Mouse (Mus musculus) left cerebral cortex, adult 11 months (tissue): ENCODE measurements around the gene Rps3.
A peak's percentile ranks its signal among the peaks of the same experiment; 100 is the strongest.
"Not testable (repeated sequence)": the region's sequence is repeated elsewhere in the genome, so short reads cannot be mapped to it uniquely, and the experiment has no call there.

Source experiments
- DNase-seq: peaks from one replicate; pipeline ENCODE4 v3.0.0; 2022; ENCODE audit warnings: low spot score

Gene Rps3

DNA sequence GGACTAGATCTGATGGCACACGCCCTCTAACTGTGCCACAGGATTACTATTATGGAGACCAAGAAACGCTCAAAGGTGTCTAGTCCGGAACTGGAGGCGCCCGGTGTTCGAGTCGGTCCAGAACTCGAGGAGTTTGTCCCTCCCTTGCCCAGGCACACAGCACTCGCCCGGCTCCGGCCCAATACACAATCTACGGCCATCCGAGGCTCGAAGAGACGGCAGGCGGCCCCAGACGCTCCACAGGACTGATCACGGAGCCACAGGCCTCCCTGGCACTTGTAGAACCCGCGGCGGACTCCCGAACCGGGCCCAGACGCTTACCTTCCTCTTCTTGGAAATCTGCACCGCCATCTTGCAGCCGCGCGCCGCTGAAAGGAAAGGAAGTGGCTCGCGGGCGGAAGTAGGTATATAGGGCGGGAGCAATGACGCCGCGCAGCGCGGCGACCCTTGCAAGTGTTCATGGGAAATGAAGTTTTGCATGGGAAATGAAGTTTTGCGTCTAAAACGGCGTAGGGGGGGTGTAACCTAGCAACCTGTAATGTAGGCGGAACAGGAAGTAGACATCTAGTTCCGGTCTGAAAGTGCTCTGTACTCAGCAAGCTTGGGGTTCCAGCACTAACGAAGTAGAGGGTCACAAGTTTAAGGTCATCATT lies at the start of gene Rps3:
Gene Rps3 (minus strand): TSS at position 468 of the 653 bp plus-strand sequence.
- peak; percentile 95 for DNase-seq

DNA sequence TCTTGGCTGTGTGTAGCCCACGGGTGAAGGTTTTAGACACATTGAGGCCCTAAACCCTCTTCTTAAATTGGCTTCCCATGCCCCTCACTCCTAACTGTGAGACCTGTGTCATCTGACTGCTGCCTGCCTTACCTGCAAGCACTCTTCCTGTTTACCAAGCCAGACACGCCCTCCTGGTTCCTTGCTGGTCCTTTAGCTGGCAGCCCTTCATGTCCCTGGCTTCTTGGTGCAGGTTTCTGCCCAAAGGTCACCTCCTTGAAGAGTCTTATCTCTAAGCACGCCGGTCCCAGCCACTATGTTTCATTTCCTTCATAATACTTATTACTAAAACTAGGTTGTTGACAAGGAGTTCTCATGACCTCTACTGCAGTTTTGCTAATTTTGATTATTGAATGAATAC lies 49.0 kb upstream of the Rps3 start:
- no peak for DNase-seq

DNA sequence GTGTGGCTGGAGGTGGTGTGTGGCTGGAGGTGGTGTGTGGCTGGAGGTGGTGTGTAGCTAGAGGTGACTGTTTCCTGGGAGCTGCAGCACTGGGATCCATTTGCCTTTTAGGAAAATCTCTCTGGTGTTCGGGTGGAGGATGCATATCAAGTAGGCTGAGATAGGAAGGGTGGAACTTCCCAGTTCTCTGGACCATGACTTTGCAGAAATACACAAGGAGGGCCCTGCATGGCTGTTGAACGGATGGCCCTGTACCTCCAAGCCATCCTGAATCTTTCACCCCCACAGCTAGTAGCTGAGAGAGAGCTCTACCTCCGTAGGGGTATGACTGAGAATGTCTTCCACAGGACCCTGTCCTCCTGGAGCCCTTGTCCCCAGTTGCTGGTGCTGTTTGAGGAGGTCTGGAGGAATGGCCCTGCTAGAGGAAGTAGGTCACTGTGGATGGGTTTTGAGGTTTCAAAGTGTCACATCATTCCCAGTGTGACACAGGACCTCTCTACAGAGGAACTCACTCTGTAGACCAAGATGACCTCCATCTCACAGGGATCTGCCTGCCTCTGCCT lies 48.0 kb upstream of the Rps3 start:
- DNase-seq, result no peak

GRCm38 (mm10) chr7:99529410-99529809 lies 45.9 kb upstream of the Rps3 start:
- no peak for DNase-seq

DNA sequence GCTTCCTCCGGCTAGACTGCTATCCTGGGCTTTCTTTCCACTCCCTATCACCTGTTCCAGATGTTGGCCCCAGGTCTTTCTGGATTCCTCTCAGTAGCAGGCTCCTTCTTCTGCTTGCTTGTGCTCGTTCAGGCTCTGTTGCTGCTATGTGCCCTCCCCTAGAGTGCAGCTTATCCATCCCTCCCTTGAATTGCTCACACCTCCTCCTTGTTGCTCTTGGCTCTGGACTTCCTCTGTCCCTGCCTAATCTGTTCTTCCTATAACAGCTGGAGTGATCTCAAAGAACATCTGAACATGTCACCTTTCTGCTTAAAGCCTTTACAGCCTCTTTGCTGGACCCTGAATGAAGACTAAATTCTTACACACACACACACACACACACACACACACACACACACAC lies 45.0 kb upstream of the Rps3 start:
- DNase-seq, result no peak

DNA sequence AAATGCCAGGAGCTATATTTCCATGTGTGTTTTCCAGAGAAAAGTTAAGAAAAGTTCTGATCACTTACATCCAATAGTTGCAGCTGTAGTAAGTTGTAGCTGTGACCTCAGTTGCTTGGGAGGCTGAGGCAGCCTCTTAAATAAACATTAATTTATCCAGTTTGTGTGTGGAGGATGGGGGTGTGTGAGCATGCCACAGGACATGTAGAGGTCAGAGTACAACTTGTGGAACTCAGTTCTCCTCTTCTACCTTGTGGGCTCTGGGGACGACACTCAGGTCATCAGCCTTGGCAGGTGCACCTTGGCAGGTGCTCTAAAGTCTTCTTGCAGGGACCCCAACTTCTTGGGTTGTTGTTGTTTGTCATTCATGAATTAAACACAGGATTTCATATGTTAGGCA lies 40.3 kb upstream of the Rps3 start:
- DNase-seq, result no peak

DNA sequence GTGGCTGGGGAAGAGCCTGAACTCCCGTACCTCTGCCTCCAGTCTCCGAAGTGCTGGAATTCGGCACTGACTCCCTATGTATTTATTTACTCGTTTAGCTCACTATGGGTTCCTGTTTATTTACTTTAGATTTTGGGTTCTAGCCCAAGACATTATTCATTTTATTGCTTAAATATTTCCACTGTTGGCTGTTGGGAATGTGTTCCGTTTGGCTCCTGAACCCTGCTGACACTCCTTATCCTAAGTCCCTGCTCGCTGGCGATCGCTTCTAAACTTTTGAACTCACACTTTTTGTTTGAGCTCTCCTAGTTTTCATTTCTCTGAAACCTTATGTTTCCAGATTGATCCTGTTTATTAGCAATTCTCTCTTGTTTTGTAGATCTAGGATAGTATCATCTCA lies 39.6 kb upstream of the Rps3 start:
- no peak for DNase-seq

- DNase-seq, result no peak
Observed at GRCm38 (mm10) chr7:99518954-99519644, 35.6 kb upstream of the Rps3 start.

- DNase-seq, result no peak
Observed at GRCm38 (mm10) chr7:99516814-99517157, 33.2 kb upstream of the Rps3 start.

GRCm38 (mm10) chr7:99516092-99516813 lies 32.7 kb upstream of the Rps3 start:
- DNase-seq, result no peak

DNA sequence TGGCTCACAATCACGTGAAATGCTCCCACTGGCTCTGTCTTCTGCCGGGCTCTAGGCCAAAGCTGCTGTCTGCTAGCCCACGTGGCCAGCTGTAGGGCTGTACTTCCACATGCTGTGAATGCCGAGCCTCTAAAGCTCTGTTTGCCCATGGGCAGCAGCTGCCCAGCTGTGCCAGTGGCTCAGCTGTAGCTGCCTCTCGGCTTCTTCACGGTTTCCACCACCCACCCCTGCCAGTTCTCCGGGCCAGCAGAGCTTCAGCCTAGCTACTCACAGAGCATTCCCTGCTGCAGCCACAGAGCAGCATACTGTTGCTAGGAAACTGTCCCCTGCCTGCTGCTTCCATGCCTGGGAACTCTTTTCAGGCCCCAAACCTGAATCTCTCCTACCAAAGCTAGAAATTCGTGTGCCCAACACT lies 26.6 kb upstream of the Rps3 start:
- DNase-seq, result peak; percentile 55

GRCm38 (mm10) chr7:99508187-99508586 lies 24.6 kb upstream of the Rps3 start:
- DNase-seq, result not testable (repeated sequence)

DNA sequence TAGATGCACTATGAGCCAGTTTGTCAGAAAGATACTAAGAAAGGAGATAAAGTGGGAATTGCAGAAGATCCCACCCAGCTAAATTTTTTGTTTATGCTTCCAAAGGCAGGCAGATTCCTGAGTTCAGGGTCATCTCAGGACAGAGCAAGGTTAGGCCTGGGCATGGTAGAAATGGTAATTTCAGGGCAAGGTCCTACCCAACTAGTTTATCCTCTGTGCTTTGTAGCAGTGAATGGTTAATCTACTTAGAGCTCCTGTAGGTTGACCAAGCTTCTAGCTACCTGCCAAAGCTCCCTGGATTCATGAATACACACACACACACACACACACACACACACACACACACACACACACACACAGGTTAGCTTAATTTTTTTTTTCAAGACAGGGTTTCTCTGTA lies 21.0 kb upstream of the Rps3 start:
- DNase-seq, result no peak

DNA sequence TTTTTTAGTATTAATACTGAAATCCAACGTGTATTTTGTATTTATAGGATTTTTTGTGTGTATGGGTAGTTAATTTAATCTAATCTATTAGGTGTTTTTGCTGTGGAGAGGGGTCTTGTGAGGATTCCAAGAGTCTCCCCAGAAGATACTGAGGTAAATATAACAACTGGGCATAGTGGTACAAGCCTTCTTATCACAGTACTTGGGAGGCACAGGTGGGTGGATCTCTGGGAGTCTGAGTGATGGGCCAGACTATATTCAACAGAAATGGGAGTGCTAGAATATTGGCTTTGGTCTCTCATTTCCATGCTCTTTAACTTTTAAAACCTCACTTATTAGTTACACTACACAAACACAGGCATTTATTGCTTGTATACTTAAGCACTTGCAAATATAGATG lies 17.6 kb upstream of the Rps3 start:
- DNase-seq, result no peak

GRCm38 (mm10) chr7:99500655-99501054 lies 17.1 kb upstream of the Rps3 start:
- no peak for DNase-seq

DNA sequence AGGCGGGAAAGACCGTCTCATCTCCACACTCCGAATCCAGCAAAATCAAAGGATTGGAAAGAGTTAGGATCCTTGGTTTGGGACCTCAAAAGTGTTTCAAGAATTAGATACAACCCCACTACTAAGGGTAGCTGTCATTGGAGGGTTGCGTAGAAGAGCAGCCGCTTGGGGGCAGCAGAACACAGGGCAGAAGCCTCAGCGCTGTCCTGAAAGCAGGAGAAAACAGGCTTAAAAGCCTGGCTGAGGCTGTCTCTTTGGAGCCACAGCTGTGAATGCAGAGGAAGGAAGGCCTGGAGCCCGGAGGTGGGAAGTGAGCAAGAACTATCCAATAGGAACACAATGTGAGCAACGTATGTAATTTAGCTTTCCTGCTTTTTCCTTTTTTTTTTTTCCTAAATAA lies 16.7 kb upstream of the Rps3 start:
- peak; percentile 69 for DNase-seq

DNA sequence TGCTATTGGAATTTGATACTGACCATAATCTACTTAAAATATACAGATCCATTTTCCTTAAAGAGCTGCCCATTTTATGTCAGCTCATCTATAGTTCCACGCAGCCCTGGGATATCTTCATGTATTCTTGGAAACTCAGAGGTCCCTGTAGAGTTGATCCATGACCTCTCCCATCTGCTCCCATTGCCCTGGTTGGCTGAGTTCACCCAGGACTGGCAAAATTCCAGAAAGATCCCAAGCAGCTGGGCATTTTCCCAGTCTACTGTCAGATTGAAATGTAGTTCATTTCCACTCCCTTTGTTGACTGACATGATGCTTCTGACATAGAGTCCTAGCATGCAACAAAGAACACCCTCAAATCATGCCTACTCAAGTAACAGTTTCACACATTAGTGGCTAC lies 15.6 kb upstream of the Rps3 start:
- DNase-seq, result no peak

GRCm38 (mm10) chr7:99489708-99490107 lies 6.2 kb upstream of the Rps3 start:
- DNase-seq, result no peak

GRCm38 (mm10) chr7:99484679-99485078 lies 1.1 kb upstream of the Rps3 start:
- no peak for DNase-seq

DNA sequence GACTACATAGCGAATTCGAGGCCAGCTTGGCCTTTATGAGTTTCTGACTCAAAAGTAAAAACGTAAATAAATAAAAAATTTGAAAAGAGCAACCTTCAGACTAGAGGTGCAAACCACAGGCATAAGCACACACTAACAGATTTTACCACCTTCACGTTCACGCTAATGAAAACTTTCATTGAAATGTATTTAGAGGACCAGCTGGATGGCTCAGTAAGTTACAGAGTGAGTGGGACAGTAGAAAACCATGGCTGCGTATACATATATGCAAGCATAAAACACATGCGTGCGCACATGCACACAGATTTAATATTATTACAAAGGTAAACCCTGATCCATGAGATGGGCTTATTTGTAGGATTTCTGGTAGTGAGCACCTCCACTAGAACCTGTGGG lies 384 bp upstream of the Rps3 start:
- no peak for DNase-seq

- no peak for DNase-seq
Observed at GRCm38 (mm10) chr7:99482637-99483036, 901 bp downstream of the Rps3 start.

- DNase-seq, result no peak
Observed at GRCm38 (mm10) chr7:99477235-99477634, 6.3 kb downstream of the Rps3 start.

DNA sequence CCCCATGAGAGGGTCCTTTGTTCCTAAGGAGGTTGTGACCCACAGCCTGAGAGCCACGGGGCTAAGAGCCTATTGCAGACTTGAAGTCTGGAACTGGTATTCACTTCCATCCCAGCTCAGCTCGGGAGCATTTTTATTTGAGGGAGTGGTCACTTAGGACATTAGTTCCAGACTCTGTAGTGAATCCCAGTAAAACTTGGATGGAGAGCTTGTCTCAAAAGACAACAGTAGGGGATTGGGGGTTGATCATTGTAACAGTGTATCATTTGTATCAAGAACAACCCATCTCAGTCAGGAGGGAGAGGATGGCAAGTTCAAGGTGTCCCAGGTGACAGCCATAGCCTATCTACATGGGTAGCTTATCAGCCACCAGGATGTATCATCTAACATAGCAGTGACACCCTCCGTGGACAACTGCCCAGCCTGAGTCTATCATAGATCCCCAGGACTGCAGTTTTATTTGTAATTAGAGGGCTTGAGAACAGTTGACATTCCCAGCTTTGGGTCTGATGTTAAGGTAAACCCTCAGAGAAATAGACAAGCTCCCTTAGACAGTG lies 6.9 kb downstream of the Rps3 start:
- DNase-seq, result no peak
